Mouse (Mus musculus) retina, postnatal 7 days (tissue): Measurements from ENCODE around the gene Med24.
"Not testable (repeated sequence)": the region's sequence is repeated elsewhere in the genome, so short reads cannot be mapped to it uniquely, and the experiment has no call there.

Experiments used
- DNase-seq: peaks from one replicate; pipeline ENCODE4 v3.0.0-alpha.2; 2012; ENCODE audit warnings: low read depth, low spot score

Med24 gene

DNA sequence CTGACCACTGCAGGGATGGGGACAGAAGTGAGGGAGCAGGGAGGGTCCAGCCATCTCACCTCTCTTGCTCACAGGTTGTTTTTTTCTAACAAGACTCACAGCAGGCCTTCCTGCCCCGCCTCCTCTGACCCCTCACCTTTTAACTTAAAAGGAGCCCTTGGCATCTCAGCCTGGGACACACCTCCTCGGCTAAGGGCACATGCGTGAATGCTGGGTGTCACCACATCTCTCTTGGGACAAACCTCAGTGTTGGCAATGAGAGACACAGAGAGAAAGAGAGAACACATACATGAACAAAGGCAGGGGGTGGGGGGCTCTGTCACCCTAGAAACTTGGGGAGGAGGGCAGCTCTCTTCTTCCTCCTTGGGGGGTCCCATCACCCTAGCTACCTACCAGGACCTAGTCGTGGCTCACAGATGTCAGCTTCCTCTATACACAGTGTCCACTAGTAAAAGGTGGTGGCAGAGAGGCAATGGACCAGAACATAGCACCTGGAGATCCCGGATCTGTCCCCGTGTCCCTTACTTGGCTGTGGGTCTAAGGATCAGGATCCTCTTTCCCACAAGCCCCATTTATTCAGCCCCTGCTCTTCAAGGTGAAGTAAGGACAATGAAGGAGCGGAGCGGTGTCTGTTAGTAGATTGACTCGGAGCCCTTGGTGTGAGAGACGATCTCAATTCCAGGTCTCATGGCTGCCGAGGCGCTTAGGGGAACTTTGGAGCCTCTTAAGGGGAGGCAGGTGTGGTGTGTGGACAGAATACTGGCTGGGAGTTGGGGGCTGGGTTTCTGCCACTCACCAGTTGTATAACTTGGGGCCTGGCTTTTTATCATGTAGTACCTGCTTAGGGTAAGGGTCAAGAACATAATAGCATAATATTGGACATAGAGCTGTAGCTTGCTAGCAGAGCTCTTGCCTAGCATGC lies 17.0 kb upstream of the Med24 start:
- DNase-seq, result no peak

DNA sequence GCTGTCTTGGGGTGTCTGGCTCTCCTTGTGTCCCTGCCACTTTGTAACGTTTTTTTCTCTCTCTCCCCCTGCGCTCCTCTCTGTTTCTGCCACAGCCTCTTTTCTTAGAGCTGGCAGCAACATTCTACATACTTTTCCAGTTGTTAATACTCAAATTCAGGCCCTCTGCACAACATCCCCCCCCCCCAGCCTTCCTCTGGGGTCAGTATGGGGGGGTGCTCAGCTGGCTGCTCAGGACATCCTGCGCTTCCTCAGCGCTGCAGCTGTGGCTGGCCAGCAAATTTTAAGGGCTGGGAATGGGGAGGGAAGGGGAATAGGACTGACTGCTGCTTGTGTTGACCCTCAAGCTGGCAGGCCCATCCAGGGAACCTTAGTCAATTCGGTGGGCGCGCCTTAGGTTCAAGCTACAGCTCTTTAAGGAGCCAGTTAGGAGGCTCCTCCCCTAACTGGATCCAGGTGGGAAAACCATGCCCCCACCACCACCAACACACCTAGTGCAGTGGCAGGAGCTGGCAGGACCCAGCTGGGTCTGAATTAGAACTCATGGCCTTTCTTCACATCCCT lies 15.3 kb upstream of the Med24 start:
- no peak for DNase-seq

DNA sequence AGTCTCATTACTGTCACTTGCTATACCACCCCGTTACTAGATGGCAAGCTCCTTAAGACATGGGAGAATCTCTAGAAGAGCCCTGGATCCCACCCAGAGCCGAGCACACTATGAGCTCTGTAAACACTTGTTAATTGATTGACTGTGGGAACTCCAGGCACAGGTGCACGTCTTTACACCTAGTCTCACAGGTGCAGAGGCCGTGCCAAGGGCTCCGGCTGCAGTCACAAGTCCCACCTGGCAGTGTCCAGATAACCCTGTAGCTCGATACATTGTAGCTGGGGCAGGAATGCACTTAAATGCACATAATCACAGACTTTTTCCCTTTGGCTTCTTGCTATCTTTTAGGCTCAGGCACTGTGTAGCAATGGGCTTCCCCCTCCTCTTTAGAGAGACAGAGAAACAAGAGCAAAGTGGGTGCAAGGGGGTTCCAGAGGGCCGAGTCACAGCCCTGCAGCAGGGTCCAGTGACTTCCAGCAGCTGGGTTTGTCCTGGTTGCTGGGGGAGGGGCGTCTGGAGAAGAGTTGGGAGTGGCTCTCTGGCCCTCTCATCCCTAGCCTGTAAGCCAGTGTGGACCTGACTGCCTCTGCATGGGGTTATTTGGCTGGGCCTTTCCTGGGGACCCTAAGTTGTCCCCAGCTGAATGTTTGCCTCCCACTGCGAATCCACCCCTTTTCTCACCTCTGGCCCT lies 14.6 kb upstream of the Med24 start:
- DNase-seq, result no peak

DNA sequence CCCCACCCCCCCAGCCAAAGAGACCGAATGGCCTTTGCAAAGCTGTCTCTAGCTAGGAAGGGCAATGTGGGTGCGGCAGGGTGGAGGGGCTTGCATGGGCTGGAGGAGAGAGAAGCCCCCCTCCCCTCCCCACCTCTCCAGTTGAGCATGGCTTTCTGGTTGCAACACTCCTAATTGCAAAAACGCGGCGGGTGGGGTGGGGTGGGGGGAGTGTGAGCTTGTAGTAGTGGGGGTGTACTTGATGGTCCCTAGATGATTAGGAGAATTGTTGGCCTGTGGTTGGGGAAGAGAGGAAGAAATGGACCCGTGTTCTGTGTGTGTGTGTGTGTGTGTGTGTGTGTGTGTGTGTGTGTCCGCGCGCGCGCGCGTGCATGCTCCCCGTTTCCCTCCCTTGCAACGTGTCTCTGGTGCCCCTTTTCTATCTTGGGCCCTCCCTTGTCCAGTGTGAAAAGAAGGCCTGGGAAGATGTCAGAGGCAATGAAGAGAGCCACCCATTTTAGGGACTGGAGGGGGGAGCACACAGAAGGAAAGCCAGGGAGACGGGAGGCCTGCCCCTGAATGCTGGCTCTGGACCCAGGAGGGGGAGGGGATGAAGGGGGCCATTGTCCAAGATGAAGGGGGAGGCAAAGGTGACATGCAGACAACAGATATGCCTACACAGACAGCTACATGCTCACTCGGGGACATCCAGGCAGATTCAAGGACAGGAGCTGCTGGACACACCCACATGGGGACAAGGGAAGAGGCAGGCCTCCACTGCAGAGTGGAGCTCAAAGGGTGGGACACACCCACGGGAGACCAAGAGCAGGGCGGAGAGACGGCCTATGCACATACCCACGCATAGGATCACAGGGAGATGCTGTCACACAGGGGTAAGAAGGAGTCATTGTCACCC lies 13.4 kb upstream of the Med24 start:
- DNase-seq, result no peak

DNA sequence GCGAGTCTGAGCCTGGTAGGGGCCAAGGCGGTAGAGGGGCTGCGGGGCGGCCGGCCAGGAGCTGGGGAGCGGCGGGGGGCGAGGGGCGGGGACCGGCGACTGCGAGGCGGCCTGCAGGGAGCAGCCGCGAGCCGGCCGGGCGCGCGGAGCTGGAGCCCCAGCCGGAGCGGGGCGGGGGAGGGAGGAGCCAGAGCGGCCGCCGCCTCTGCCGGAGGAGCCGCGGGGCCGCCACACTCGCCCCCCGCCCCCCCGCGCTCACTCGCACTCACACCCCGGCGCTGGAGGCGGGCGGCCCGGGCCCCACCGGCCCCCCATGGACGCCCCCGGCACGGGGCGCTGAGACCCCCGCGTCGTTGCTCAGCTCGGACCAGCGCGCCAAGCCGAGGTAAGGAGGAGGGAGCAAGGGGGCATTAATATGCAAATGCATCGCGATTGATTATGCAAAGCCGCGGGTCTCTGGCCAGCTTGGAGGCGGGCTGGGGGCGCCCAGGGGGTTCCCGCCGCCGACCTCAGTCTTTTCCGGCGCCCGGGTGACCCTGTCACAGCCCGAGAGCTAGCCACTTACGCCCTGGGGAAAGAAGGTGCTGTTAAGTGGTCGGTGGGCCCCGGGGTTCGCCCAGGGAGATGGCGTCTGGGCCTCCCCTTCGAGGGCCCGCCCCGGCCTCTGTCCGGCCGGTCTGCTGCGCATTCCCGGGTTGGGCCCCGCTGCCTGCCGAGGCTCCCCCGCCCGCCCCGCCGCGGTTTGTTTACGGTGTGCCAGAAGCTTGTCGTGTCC lies 12.6 kb upstream of the Med24 start:
- DNase-seq, result no peak

DNA sequence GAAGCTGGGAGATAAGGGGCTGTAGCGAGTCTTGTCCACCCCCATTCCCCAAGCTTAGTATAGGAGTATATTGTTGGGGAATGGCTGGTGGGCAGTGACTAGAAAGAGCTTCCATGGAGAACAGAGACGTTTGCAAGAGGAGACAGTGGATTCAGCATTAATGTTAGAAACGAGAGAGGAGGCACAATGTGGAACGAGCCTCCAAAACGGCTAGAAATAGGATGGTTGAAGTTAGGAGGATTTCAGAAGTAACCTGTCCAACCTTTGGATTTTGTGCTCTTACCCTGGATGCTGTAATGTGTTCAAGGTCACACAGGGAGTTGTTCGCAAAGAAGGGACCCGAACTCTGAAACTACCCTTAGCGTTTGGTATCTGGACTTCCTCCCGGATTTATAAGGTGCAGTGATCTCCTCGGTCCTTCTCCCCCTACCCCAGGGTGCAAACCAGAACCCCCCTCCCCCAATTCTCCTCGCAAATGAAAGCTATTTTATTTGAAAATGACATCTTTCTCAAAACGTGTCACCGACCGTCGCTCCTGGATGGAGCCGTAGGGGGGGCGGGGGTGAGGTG lies 11.9 kb upstream of the Med24 start:
- DNase-seq, result no peak

DNA sequence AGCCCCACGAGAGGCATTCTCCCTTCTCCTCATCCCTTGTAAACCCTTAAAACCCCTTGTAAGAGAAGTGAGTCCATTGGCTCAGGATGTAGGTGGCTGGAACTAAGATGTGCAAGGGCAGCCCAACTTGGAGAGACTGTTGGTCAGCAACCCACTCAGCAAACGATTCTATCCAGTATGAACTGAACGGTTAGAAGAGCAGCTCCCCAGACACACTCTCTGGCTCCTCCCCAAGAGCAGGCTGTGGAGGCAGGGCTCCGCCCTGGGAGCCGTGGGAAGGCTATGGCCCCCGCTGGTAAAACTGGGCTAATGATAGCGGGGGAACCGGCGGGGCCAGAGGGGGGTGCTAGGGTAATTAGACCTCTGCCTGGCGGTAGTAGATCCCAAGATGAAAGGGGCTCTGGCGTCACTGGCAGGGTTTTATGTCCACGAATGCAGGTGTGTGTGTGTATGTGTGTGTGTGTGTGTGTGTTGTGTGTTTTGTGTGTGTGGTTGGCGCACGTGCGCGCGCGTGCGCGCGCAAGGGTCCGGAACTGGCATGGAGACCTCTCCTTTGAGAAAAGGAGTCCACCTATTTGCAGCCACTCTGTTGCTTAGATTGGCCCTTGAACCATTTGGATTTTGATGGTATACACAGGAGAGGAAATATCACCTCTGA lies 11.3 kb upstream of the Med24 start, which contains the start of gene Thra:
TSS of gene Thra (plus strand) at position 246 of the 658 bp plus-strand sequence.
- DNase-seq, result no peak

DNA sequence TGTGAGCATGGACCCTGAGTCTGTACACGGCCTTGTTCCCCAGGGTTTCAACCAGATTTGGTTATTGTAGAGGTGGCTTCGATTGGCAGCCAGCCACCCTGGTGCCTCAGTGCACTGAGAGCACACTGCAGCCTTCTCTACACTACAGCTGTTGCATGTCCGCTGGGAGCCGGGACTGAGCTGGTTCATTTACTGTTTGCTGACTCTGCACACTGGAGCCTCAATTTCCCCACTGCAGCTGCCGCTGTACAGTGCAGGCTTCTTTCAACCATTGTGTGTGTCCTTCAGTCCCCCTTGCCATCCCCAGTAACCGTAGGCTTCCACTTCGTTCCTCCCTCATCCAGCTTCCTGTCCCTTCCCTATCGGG lies 10.8 kb upstream of the Med24 start:
- no peak for DNase-seq

DNA sequence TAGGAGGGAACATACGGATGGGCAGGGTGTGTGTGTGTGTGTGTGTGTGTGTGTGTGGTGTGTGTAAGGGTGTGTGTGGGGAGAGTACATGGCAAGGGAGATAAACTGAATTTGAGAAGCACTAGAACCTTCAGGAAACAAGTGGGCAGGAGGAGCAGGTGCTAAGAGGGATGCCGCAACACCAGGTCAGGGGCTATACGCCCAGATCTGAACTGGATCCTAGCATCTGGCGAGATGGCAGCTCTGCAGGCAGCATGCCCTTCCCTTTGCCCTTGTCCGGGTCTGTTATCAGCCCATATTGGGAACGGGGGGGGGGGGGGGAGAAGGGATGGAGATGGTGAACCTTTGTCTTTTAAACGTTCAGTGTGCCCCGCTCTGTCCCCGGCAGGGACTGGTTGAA lies 9.7 kb upstream of the Med24 start:
- no peak for DNase-seq

DNA sequence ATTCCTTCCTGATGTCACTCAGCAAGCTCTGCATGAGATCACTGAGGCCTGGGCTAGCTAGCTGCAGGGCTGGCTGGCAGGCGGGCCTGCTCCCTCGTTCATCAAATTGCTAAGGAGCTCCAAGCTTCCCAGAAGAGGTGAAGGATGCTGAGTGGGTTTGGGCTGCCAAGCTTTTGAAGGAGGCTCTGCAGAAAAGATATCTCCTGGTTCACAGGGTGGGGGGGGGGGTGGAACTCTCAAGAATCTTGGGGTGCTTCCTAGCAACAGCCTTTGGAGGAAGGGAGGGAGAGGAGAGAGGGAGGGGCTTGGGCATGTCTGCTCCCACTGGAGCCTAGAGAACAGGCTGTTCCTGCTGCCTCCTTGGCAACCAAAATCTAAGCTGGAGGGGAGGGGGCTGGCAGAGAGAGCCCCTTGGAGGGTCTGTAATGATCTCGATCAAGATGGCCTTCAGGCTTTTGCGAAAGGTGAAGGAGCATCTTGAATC lies 9.2 kb upstream of the Med24 start:
- DNase-seq, result no peak

DNA sequence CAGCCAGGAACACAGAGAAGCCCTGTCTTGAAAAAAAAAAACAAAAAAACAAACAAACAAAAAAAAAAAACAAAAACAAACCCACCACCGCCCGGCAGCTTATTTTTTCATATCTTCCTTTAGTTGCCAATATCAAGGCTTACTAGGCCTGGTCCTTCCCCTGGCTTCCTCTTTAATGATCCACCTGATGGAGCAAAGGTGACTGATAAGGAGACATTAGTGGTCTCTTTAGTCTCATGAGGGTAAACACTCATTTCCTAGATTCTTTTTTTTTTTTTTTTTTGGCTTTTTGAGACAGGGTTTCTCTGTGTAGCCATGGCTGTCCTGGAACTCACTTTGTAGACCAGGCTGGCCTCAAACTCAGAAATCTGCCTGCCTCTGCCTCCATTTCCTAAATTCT lies 8.0 kb upstream of the Med24 start:
- DNase-seq, result not testable (repeated sequence)

DNA sequence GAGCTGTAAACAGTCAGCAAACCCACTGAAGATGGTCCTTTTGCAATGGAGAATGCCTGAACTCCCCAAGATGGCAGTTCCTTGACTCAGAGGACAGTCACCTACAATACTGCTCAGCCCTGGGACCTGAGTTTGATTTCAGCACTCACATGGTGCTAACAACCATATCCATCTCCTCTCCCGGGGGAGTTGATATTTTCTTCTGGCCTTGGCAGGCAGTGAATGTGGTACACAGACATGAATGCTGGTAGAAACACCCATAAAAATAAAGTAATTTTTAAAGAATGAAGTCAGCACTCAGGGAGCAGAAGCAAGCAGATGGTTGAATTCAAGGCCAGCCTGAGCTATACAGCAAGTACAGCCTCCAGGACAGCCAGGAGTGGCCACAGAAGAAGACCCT lies 6.9 kb upstream of the Med24 start:
- no peak for DNase-seq

DNA sequence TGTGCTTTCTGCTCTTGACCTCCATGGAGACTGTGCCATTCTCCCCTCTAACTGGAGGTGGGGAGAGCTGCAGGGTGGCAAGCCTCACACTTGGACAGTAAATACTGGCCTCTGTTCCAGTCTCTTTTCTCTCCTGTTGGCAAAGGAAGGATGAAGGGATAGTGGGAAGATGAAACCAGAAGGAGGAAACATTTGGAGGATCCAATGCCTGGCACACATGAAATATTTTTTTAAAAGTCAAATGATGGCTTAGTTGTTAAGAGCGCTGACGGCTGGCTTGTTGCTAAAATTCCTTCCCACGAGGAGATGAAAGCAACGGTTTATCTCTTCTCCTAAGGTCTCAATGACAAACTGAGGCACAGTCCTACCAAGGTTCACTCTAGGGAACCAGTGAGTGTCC lies 5.9 kb upstream of the Med24 start:
- DNase-seq, result no peak

DNA sequence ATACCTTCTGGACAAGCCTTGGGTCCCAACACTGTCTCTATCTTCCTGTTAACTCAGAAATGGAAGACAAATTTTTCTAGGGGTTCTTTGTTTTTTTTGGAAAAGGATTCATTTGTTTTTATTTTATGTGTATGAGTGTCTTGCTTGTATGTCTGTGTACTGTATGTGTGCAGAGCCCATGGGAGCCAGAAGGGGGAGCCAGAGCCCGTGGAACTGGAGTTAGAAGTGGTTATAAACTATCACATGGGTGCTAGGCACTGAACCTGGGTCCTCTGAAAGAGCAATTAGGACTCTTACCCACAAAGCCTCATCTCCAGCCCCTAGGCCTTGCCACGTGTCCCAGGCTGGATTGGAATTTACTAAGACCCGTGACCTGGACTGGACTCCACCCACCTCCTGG lies 4.8 kb upstream of the Med24 start:
- DNase-seq, result no peak

DNA sequence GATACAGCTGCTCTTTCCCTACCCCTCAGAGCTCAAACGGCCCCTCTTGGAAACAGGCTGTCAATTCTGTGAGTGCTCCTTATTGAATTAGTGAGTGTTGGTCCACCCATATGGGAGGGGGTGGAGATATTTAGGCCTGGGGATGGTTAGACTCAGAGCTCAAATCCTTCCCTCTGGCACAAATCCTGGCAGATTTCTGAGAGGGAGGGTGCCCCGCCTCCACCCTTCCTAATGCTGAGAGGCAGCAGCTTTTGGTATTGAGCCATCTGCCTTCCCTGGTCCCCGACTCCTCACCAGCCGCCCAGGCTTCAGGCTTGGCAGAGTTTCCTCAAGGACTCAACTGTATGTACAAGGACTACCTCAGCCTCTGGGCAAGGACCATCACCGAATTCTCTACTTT lies 1.9 kb upstream of the Med24 start:
- DNase-seq, result no peak

DNA sequence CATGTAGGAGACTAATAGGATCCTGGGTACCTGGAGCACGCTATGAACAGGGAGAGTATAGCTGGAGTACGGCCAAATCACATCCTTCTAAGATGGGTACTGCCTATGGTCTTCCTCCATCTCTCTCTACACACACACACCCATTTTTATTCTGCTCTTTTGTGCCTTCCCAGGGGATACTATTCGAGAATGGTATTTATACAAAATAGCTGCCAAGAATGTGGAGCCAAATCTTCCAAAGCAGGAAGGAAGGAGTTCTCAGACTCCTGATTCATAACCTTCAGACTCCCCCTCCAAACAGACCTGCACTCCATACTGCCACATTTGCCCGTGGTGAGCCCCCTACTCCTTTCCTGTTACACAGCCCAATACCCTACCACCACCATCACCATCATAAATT lies 1.5 kb upstream of the Med24 start:
- DNase-seq, result no peak

DNA sequence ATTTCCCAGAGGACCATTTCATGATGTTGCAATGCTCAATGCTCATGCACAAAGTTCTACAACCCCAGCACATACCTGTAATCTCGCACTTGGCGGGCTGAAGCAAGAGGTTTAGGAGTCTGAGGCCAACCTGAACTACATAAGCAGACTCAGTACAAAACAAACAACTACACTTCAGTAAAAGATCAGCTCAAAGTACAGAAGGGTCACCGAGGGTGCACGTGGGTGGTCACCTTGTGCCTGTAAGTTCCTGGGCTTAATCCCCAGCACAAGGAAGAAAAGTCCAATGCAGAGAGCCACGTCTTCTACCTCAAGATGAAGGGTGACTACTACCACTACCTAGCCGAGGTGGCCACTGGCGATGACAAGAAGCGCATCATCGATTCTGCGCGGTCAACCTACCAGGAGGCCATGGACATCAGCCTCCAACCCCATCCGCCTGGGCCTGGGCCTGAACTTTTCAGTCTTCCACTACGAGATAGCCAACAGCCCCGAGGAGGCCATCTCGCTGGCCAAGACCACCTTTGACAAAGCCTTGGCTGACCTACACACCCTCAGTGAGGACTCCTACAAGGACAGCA lies 3.2 kb downstream of the Med24 start:
- DNase-seq, result no peak

DNA sequence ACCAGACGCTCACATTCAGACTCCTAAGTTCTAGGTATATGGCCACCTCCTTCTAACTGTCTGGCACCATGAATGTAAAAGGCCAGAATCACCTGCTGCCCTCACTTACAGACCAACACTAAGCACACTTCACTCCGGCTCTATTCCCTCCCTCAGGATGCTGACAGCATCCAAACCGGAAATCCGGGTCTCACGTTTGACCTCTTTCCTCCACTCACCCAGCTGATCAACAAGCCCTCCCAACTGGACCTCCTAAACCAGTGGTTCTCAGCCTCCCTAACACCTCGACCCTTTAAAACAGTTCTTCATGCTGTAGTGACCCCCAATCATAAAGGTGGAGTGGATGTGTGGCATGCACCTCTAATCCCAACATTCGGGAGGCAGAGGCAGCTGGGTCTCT lies 6.1 kb downstream of the Med24 start:
- DNase-seq, result no peak

DNA sequence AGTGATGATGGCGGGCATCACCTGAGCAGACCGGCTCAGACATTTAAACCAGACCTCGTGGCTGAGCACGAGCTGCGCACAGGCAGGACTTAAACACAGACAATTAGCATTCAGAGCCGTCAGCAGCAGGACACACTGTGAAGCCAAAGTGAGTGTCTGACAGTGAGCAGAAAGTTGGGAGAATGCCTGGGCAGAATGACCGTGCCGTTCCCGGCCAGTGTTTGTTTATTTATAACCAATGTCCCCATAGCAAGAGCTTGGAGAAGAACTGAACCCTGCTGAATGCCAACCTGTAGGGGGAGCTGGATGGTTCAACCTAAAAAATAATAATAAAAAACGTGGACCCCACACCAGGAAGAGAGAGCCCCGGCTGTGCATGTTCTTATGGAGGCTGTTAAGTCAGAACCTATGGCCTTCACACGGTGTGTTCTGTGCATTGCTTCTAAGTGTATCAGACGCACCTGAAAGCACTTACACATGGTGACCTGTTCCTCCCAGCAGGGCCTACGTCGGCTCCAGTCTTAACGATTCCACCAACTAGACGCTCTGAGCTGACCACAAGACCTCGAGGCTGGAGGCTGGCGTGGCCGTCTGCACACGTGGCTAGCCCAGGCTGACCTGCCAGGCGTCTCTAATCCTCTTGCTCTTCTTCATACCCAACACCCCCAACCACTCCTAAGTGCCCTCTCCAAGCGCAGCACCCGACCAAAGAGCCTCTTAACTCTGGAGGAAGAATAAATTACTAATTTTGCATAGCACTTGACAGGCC lies 7.6 kb downstream of the Med24 start:
- DNase-seq, result no peak
